Mouse (Mus musculus): ENCODE results near the gene Fbxl16.

Fbxl16 gene

DNA sequence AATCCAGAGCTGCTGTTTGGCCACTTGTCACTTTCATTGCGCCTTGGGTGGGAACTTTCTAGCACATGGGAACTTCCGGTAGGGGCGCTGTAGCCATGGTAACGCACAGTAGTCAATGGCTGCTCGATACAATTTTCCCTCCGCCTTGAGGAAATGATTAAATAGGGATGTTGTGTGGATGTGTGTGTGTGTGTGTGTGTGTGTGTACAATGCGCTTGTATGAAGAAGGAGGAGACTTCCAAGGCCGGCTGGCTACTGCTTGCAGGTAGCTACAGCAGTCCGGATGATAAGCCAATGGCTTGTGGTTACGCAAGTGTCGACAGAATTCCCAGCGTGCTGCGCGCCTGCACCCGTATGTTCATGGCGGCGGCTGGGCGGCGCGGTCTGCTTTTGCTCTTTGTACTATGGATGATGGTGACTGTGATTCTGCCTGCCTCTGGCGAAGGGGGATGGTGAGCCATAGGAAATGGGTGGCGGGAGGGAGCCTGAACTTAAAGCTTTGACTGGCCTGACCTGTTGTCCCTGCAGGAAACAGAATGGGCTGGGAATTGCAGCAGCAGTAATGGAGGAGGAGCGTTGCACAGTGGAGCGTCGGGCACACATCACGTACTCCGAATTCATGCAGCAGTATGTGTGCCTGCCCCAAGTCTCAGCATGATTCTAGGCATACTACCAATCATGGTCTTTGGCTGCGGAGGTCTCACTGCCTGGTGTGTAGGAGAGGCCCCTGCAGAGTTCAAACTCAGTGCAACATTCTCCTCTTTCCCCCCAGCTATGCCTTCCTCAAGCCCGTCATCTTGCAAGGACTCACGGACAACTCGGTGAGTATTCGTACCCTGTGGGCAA, 20.1 kb downstream of the Fbxl16 start, which contains the start of gene Jmjd8:
TSS of gene Jmjd8 (plus strand) at position 156 of the 846 bp plus-strand sequence.
- peak; percentile 86 for DNase-seq (ENCODE audit: low read depth, low spot score)

DNA sequence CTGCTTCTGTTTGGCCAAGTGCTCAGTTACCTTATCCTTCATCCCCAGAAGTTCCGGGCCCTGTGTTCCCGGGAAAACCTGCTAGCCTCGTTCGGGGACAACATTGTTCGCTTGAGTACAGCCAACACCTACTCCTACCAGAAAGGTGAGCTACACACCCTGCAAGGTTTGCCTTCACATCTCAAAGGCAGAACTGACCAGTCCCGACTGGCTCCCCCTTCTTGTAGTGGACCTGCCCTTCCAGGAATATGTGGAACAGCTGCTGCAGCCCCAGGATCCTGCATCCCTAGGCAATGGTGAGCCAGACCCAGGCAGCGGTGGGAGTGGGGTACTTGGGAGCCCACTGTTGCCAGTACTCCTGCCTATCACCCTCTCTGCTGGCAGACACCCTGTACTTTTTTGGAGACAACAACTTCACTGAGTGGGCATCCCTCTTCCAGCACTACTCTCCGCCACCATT, 20.7 kb downstream of the Fbxl16 start:
- no peak for DNase-seq (ENCODE audit: low read depth, low spot score)

DNA sequence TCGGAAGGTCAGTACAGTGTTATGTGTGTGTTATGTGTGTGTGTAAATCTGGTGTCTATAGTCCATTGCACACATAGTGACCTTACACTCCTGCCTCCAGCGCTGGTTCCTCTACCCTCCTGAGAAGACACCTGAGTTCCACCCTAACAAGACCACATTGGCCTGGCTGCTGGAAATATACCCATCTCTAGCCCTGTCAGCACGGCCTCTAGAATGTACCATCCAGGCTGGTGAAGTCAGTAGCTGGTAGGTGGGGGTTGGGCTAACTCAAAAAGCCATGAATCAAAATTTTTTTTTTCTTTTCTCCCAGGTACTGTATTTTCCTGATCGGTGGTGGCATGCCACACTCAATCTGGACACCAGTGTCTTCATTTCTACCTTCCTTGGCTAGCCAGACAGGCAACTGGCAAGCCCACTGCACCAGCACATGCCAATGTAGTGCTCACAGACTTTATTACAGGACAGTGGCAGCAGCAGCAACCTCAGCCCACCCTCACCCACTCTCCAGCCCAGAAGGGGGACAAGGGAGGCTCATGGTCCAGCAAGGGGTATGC, 21.4 kb downstream of the Fbxl16 start:
- DNase-seq (ENCODE audit: low read depth, low spot score): no peak

DNA sequence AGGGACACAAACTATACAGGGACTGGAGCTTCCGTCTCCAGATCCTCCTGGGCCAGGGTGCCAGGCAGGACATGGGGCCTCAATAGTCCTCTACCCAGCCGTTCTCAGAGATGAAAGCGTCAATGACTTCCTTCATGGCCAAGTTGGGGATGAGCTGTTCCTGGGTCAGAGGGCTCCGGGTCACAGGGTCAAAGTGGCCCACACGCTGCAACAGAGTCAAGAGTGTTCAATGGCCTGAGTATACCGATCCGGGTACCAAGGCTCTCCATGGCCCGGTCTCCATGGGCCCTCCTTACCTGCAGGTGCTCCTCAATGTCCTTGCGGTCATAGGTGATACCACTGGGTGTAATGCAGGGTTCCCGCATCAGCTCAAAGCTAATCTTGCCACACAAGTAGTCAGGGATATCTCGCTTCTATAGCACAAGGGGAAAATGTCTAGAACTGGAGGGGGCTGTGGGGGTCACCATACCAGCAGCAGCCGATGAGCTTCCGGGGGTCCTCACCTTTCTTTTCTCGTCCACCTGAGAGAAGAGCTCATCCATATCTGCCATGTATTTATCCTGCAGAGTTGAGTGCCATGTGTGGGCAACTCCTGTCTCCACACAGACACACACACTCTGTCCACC, 22.0 kb downstream of the Fbxl16 start:
- no peak for DNase-seq (ENCODE audit: low read depth, low spot score)

DNA sequence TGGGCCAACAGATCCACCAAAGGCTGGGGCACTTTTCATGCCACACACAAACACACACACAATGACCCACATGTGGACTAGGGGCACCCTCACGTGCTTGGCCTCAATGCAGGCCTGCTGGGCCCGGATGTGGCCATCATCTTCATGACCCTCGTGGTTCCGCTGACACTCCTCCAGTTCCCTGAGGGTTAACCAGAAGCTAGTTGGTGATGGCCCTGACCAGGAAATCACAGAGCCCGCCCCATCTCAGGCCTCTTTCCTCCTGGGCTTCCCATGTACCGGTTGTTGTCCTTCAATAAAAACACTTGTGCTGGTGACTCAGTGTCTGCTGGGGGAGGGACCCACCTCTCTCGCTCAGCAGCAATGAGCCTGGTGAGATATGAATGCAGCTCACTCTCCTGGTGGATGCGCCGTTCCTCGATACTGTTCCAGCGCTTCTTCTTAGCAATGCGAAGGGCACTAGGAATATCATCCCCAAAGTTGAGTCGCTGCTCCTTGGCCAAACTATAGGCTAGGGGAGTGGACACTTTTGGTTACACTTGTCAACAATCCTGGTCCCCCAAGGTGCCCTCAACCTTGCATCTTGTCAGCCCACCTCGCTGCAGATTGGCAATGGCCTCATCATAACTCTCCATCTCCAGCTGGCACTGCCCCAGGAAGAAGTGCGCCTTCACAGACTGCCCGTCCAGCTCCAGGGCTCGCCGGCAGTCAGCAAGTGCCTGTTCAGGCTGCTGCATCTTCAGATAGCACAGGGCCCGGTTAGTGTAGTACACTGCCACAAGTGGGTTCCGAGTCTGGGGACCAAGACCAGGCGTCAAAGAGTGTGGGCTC, 22.8 kb downstream of the Fbxl16 start:
- no peak for DNase-seq (ENCODE audit: low read depth, low spot score)

DNA sequence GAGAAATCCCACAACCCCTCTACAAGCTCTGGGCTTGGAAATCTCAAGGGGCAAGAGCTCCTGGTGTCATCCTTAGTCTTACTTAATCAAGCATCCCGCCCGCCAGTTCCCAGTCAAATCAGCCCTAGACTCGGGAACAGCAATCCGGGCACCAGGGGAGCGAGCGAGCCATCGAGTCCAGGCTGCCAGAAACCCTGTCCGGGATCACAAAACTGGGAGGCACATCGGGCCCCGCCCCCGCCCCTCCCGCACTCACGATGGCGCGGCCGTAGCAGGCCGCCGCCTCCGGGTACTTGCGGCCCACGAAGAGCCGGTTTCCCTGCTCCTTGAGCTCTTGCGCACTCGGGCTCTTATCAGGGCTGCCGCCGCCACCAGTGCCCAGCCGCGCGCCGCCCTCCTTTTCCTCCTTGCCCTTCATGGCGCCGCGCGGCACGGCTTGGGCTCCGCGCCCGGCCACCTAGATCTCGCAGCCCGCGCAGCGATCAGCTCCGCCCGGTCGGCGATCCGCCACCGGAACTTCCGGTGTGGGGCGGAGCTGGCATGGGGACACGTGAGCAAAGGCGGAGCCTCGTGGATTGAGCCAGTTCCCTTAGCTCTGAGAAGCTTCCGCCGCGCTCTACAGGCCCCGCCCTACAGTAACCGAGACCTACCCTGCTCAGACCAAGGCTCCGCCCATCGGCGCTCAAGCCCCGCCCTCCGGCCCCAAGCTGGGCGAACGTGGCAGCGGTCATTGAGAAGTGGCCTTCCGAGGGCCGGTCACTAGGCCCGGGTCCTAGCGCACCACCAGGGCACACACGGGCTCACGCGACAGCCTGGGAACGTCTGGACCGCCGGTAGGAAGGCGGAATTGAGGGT, 23.8 kb downstream of the Fbxl16 start:
- peak; percentile 99 for DNase-seq (ENCODE audit: low read depth, low spot score)

DNA sequence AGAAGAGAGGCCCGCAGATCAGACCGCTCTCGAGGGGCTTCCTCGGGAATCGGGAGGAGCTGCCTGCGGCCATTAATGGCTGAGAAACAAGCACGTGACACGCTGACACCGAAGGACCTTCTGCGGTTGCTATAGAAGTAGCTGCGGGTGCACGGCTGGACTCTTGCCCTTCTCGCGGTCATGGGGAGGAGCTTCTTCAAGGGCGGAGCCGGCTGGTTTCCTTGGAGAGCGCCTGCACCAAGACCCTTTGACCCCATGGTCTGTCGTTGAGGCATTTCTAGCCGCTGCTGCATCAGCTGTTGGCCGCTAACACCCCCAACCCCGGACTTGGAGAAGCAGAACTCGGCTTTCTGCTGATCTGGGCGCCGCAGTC, 24.4 kb downstream of the Fbxl16 start, which contains the start of gene Stub1:
TSS of gene Stub1 (minus strand) at position 114 of the 373 bp plus-strand sequence.
- DNase-seq (ENCODE audit: low read depth, low spot score): peak; percentile 91

DNA sequence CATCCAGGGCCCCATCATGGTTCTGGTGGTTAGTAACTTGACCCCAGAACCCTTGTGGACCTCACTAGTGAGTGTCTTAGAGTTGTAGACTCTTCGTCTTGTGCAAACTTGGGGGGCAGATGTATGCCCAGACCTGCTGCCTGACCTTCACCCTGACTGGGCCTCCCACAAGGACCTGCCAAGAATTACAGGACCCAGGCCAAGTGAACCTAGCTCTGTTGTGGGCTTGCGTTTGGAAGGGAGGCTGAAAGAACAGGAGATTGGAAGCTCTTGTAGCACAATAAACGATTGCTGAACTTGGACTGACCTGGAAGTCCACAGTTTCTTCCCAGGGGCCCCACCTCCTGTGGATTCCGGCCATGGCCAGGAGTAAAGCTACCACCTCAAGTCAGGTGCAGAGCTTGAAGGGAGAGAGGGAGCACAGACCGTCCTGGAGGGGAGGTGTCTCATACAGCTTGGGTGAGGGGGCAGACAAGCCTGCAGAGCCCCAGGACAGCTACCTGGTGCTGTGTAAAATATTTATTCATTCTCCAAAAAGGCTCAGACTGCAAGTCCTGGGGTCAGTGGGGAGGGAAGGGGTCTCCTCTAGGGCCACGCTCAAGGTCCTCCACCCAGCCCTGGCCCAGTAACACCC, 25.2 kb downstream of the Fbxl16 start:
- DNase-seq (ENCODE audit: low read depth, low spot score): no peak

DNA sequence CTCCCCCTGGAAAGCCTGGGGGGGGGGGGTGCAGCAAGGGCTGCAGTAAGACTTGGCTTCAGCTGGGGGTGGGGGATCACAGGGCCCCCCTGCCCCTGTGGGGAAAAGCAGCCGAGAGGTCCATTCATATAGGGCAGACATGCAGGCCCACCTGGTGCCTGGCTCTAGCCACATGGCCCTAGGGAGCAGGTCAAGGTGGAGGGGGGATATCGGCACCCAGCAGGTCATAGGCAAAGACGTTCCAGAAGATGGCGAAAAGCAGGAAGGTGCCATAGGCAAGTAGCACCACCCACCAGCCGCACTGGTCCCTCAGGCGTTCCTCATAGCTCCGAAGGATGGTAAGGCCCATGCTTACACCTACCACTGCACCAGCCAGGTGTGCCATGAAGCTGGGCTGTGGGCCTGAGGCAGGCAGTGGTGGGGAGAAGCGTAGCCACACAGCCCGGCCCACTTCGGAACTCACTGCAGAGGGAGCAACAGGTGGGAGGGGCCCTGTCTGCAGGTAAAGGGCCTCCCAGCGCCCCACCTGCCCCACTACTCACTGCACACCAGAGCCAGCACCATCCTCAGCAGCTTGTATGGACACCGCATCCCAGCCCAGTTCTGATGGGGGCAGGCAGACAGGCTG, 25.8 kb downstream of the Fbxl16 start:
- no peak for DNase-seq (ENCODE audit: low read depth, low spot score)

DNA sequence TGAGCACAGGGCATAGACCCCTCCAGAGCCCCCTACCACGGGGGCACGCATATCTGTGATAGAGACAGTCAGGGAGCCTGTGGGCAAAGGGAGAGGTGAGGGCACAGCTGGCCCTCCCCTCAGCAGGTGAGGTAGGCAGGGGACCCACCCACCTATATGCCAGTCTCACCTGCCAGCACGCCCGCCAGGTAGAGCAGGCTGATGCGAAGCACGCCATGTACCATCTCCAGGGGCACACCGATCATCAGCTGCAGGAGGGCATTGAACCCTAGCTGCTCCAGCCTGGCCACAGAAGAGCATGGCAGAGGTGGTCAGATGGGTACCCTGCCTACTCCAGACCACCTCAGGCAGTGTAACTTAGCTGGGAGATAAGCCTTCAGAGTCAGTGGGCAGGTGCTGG, 26.4 kb downstream of the Fbxl16 start:
- no peak for DNase-seq (ENCODE audit: low read depth, low spot score)

DNA sequence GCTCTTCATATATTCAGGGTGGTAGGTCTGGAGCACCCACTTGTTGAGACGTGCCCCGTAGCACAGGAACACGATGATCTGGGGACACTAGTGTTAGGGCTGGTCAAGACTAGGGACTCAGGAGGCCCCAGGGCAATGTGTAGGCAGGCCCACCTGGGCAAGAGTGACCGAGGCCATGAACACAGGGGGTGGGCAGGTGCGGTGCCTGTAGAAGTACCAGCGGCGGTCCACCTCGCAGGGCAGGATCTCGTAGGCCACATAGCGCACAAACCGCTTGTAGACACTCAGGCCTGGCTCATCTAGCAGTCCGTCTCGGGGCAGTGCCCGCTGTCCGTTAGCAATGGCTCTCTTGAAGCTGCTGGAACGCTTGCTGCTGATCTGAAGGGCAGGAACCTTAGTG, 26.9 kb downstream of the Fbxl16 start:
- no peak for DNase-seq (ENCODE audit: low read depth, low spot score)

DNA sequence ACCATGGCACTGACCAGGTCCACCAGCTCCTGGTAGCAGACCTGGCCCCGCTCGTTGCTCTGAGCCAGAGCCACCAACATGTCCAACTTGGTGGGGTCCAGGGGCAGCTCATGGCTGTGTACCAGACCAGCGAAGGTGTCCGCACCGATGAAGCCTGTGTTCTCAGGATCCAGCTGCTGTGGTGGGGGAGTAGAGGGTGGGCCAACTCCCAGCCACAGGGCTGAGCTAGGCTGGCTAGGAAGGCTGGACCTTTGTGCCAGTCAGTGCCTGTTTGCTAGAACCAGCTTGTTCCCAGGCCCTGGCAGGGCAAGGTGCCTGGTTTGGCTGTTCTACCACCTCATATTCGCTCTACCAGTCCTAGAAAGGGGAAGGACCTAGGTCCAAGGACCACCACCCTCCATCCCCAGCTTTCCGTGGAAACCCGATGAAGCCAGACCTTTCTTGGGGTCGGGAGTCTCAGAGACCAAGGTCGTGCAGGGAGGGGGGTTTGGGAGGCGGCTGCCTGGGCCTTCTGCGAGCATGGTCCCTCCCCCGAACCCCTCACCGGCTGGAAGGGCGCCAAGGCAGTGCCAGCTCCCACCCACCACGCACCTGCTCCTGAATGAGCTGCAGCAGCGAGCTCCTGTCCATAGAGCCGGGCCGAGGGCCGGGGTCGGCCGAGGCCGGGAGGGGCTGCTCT, 27.7 kb downstream of the Fbxl16 start:
- no peak for DNase-seq (ENCODE audit: low read depth, low spot score)

DNA sequence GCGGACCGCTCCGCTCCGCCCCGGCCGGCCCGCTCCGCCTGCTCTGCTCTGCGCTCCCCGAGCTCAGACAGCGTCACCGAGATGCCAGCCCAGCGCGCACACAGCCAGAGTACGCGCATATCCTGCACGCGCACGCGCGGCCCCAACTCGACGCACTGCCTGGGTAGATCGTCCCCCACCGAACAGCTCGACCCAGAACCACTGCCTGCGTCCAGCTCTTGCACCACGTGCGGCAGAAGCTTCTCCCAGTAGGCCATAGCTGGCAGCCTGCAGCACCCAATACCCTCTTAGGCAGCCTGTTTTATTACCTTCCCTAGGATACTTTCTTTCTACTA, 28.2 kb downstream of the Fbxl16 start, which contains the start of gene Rhbdl1:
TSS of gene Rhbdl1 (minus strand) at position 220 of the 335 bp plus-strand sequence.
- peak; percentile 76 for DNase-seq (ENCODE audit: low read depth, low spot score)

DNA sequence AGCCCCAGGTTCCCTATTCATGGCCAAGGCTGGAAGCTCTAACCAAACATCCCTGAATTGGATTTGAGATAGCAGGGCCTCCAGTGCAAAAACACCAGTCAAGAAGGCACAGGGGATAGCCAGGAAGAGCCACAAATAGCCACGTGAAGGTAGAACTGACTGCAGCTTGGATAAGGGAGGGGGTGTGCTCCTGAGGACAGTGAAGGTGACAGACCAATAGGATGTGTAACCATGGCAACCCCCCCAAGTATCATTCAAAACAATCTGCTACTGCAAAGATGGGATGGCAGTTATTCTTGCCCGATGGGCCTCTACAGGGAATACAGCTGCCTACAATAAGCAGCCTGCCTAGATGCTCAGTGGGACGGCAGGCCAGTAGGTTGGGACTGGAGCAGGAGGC, 28.6 kb downstream of the Fbxl16 start:
- DNase-seq (ENCODE audit: low read depth, low spot score): no peak

DNA sequence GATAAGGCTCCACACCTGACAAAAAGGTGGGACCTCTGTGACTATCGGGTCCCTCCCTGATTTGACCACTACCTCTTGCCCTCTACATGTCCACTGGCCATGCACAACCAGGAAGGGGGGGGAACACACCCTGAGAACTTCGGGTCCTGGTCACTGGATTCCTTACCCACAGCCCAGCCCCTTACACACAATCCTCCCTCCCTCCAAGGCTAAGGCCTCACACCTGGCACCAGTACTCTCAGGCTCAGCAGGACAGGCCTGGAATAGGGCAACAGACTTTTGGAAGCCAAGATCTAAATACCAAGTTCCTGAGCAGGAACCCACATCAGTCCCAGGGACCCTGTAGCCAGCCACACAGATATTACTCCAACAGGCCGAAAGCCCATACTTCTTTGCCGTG, 30.0 kb downstream of the Fbxl16 start:
- no peak for DNase-seq (ENCODE audit: low read depth, low spot score)

DNA sequence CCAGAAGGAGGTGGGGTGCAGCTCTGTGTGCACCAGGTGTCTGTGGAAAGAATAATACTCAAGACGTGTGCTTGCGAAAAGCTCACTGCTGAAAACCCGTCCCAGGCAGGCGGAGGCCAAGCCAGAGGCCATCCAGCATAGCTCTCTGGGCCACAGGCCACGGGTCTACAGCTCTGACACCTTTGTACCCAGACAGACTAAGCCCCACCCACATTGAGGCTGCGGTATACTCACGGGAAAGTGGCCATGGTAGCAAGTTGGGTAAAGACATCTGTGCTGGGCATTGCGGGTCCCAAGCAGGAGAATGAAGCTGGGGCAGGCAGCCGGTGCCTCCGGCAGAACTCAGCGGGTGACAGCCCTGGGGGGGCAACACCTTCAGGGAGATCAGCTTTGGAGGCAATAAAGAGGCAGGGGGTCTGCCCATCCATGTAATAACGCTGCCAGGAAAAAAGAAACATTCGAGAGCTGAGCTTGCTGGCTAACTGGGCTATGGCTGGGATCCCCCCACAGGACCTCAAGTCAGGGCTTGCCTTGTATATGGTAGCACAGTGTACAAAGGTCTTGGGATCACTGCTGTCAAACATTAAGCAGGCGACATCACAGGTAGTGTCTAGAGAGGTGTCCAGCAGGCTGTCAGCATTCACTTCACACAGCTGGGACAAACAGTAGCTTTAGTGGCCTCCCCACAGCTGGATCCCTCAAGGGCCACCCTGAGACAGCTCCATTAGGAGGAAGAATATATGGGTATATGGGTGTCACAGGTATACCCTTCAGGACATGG, 30.8 kb downstream of the Fbxl16 start:
- DNase-seq (ENCODE audit: low read depth, low spot score): no peak

DNA sequence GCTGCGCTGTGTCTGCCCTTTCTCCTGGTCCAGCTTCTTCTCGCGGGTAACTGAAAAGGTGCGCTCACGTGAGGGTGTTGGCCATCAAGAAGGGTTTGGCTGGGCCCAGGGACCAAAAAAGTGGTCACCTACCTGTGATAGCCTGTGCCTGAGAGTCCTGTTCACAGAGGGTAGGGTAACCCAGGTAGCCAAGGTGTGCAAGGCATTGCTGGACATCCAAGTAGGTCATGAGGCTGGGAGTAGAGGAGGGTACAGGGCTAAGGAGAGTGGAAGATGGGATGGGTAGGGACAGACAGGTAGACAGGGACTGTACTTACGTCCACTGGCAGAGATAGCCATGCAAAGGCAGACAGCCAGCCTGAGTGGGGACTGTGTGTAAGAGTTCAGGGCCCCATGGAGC, 31.6 kb downstream of the Fbxl16 start:
- DNase-seq (ENCODE audit: low read depth, low spot score): no peak

DNA sequence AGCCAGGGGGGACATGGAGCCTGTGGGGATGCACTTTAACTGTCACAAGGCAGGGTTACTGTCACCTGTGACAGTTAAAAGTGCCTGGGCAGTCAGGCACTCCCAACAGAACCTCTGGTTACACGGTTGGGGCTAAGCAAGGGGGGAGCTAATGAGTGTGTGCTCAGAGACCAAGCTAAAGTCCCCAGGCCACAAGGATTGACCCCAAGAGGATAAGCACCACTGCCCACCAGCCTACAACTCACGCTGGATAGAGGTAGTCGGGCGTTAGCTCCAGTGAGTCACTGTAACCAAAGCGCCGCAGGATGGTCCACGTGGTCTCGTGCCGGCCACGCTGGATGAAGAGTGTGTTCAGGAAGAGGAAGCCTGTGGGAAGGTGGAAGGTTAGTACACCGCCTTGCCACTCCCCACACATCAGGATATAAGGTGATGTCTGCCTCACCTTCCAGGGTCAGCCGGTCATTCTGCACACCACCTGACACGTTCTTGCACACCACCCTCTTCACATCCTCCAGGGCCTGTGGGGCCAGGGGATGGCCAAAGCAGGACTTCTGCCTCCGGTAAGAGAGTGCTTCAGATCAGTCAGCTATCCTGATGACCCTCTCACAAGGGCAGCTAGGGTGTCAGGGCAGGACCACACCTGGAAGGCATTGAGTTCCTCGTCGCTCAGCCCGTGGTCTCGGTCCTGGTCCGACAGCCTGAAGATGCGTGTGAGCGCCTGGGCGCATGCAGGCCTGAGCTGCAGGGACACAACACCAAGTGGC, 32.4 kb downstream of the Fbxl16 start, which contains the start of gene Gm20683:
TSS of gene Gm20683 (minus strand) at position 647 of the 764 bp plus-strand sequence.
- no peak for DNase-seq (ENCODE audit: low read depth, low spot score)

Measured in ZHBTc4 (cell line).